Mouse (Mus musculus): Measurements from ENCODE around the gene Intu. TPM values are rescaled to one million over a fixed set of nuclear protein-coding genes. Genes with fewer than 3 reads are reported as not detected.

Intu gene
- polyA plus RNA-seq, 1 experiment from 2014 or later: 4.9 TPM

DNA sequence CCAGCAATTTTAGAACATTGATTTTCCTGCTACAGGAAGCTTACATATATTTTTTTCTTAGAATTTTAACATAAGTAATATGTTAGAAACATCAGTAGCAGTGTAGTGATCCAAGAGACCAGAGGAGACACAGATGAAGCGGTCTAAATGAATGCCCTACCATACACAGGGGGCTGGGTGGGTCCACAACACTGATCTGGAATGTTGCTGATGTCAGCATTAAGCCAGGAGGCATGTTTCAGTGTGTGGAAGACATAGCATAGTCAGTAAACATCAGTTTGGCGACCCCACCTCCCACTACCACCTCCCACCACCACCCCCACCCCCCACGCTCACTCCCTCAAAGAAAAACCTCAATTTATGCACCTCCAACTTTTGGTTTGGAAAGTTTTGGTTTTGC, 11.5 kb upstream of the Intu start:
- 80% methylated on average over 3 of the region's 3 CpGs for WGBS
- Histone ChIP-seq H3K9me3 (replicated peaks) (no peaks in the 10 kb centered on the region), H3K27ac (no peak overlapping the region), H3K4me3 (no peak overlapping the region), H3K36me3 (no peaks in the 10 kb centered on the region), H3K4me1 (0 out of 2 replicates have a peak, but pooled peaks cover 4% of the 10 kb centered on the region), H3K27me3 (ENCODE audit: low read depth, poor library complexity, severe bottlenecking) (no peaks in the 10 kb centered on the region)
- no peak for DNase-seq (ENCODE audit: low spot score)

GRCm38 (mm10) chr3:40520567-40520966, 10.5 kb upstream of the Intu start:
- H3K27ac ChIP-seq: no peak overlapping the region
- no peaks in the 10 kb centered on the region for H3K9me3 ChIP-seq (replicated peaks)
- no peak overlapping the region for H3K4me3 ChIP-seq
- 97% methylated on average over 3 of the region's 3 CpGs for WGBS
- H3K36me3 ChIP-seq: no peaks in the 10 kb centered on the region
- 0 out of 2 replicates have a peak, but pooled peaks cover 4% of the 10 kb centered on the region for H3K4me1 ChIP-seq
- H3K27me3 ChIP-seq (ENCODE audit: low read depth, poor library complexity, severe bottlenecking): no peaks in the 10 kb centered on the region
- no peak for DNase-seq (ENCODE audit: low spot score)

DNA sequence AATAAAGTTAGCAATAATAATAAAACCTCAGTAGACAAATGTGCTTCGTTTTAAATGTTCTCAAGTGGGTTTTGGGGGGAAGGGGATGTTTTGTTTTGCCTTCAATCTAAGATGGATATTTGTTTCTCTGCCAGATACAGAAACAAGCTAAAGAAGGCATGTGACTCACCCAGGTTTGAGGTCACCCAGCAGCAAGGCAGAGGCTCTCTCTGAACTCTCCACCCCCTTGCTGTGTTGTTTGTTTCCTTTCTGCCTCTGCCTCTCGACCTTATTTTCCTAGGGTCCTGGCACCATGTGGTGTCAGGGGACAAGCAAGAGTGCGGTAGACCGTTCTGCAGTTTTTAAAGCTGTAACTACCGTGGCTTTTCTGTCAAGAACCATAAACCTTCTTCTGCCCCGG, 8.6 kb upstream of the Intu start:
- Histone ChIP-seq H3K27me3 (ENCODE audit: low read depth, poor library complexity, severe bottlenecking) (peaks cover 12% of the 10 kb centered on the region), H3K36me3 (no peaks in the 10 kb centered on the region), H3K27ac (no peak overlapping the region), H3K4me1 (0 out of 2 replicates have a peak, but pooled peaks cover 4% of the 10 kb centered on the region), H3K4me3 (no peak overlapping the region), H3K9me3 (replicated peaks) (no peaks in the 10 kb centered on the region)
- WGBS: 40% methylated on average over 6 of the region's 6 CpGs
- DNase-seq (ENCODE audit: low spot score): no peak

DNA sequence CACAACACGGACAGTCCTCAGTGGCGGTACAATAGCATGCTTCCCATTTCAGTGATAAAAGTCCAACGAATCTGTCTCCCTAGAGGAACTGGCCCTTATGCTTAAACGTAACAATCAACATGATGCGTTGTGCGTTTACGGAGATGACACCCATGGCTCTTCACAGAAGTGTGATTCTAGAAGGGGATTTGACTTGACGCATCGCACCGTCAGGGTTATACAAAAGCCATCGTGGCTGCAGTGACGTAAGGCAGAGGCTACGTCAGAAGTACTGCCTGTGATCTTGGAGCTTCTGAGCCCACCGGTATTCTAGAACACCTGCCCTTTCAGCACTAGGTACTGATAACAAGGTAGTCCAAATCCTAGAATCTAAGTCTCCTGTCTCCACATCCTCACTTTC, 8.2 kb upstream of the Intu start:
- peaks cover 16% of the 10 kb centered on the region for H3K27me3 ChIP-seq (ENCODE audit: low read depth, poor library complexity, severe bottlenecking)
- WGBS: 64% methylated on average over 14 of the region's 14 CpGs
- DNase-seq (ENCODE audit: low spot score): no peak
- H3K36me3 ChIP-seq: no peaks in the 10 kb centered on the region
- no peaks in the 10 kb centered on the region for H3K9me3 ChIP-seq (replicated peaks)
- H3K4me1 ChIP-seq: 0 out of 2 replicates have a peak, but pooled peaks cover 4% of the 10 kb centered on the region
- H3K4me3 ChIP-seq: no peak overlapping the region
- no peak overlapping the region for H3K27ac ChIP-seq

DNA sequence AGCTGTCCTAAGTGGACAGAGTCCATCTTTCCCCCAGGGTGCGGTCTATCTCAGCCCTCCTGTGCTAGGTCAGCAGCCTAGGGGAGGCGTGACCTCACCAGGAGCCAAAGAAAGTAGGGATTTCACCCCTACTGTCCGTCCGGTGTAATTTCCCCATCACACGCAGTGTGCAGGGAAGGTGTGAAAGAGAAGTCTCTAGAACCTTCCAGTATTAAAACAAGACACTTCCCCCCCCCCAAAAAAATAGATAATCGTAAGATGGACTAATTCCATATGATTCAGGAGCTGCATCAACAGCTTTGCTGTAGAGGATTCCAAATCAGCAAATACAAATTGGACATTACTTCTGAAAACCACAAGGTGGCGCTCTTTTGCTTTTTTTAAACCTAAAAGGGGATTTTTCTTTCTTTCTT, 7.7 kb upstream of the Intu start:
- 0 out of 2 replicates have a peak, but pooled peaks cover 4% of the 10 kb centered on the region for H3K4me1 ChIP-seq
- H3K36me3 ChIP-seq: no peaks in the 10 kb centered on the region
- H3K9me3 ChIP-seq (replicated peaks): no peaks in the 10 kb centered on the region
- no peak overlapping the region for H3K27ac ChIP-seq
- peak overlapping the region; percentile 8; the same call in 1 of the 2 replicates for H3K4me3 ChIP-seq
- peaks cover 21% of the 10 kb centered on the region for H3K27me3 ChIP-seq (ENCODE audit: low read depth, poor library complexity, severe bottlenecking)
- WGBS: 19% methylated on average over 7 of the region's 7 CpGs
- no peak for DNase-seq (ENCODE audit: low spot score)

DNA sequence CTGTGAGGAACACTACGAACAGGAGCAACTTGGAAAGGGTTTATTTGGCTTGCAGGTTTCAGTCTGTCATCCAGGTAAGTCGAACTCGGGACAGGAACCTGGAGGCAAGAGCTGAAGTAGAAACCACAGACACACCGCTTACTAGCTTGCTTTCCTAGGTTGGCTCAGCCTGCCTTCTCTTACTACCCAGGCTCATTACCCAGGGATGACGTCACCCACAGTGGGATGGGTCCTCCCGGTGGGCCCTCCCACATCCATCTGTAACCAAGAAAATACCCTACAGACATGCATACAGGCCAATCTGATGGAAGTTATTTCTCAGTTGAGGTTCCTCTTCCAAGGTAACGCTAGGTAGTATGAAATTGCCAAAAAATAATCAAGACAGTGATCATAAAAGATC, 6.2 kb upstream of the Intu start:
- no peak overlapping the region for H3K27ac ChIP-seq
- H3K27me3 ChIP-seq (ENCODE audit: low read depth, poor library complexity, severe bottlenecking): peaks cover 36% of the 10 kb centered on the region
- H3K36me3 ChIP-seq: no peaks in the 10 kb centered on the region
- H3K4me1 ChIP-seq: 0 out of 2 replicates have a peak, but pooled peaks cover 4% of the 10 kb centered on the region
- H3K4me3 ChIP-seq: no peak overlapping the region
- 86% methylated on average over 7 of the region's 7 CpGs for WGBS
- DNase-seq (ENCODE audit: low spot score): no peak
- no peaks in the 10 kb centered on the region for H3K9me3 ChIP-seq (replicated peaks)

DNA sequence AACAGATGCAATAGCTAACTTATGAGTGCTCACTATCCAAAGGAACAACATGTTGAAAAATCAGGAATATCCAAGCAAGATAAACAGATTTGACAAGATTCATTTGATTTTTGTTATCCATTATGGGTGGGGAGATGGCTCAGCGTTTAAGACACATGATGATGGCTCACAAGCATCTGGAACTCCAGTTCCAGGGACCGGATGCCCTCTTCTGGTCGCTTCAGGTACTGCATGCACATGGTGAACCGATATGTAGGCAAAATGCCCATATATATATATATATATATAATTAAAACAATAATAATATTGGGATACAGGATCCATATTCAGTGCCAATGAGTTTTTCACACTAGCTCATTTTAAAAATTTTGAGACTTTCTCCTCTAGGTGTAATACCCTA, 5.7 kb upstream of the Intu start:
- 0 out of 2 replicates have a peak, but pooled peaks cover 4% of the 10 kb centered on the region for H3K4me1 ChIP-seq
- no peak overlapping the region for H3K4me3 ChIP-seq
- no peaks in the 10 kb centered on the region for H3K36me3 ChIP-seq
- no peaks in the 10 kb centered on the region for H3K9me3 ChIP-seq (replicated peaks)
- H3K27me3 ChIP-seq (ENCODE audit: low read depth, poor library complexity, severe bottlenecking): peaks cover 39% of the 10 kb centered on the region
- peak; percentile 83 for DNase-seq (ENCODE audit: low spot score)
- WGBS: 25% methylated on average over 4 of the region's 4 CpGs
- H3K27ac ChIP-seq: no peak overlapping the region

GRCm38 (mm10) chr3:40526095-40526494, 5.0 kb upstream of the Intu start:
- Histone ChIP-seq H3K4me1 (peaks cover 8% of the 10 kb centered on the region), H3K9me3 (replicated peaks) (no peaks in the 10 kb centered on the region)
- WGBS: 93% methylated on average over 3 of the region's 3 CpGs

DNA sequence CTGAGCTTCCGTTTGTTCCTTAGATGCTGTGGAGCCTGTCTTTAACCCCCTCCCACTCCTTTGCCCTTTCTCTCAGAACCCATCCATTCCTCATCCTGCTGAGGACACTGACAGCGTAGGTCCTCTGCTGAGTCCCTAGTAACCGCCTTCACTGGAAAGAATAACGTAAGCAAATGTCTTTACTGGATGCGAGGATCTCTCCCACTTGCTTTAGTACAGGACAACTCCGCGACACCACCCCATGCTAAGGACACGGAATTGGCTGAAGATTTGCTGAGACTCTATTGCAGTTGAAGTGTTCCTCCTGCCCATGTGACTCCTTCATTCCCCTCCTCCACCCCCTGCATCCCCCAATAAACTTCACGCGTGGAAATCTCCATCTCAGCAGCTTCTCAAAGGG, 3.9 kb upstream of the Intu start:
- Histone ChIP-seq H3K36me3 (no peaks in the 10 kb centered on the region), H3K27ac (no peak overlapping the region), H3K9me3 (replicated peaks) (no peaks in the 10 kb centered on the region), H3K4me1 (peaks cover 19% of the 10 kb centered on the region), H3K4me3 (no peak overlapping the region), H3K27me3 (ENCODE audit: low read depth, poor library complexity, severe bottlenecking) (peaks cover 58% of the 10 kb centered on the region)
- DNase-seq (ENCODE audit: low spot score): no peak
- WGBS: 55% methylated on average over 10 of the region's 10 CpGs

More at GRCm38 (mm10) chr3:40526095-40526494, 5.0 kb upstream of the Intu start:
- Histone ChIP-seq H3K27ac (no peak overlapping the region), H3K4me3 (no peak overlapping the region), H3K36me3 (no peaks in the 10 kb centered on the region), H3K27me3 (ENCODE audit: low read depth, poor library complexity, severe bottlenecking) (peaks cover 47% of the 10 kb centered on the region)
- DNase-seq (ENCODE audit: low spot score): no peak

DNA sequence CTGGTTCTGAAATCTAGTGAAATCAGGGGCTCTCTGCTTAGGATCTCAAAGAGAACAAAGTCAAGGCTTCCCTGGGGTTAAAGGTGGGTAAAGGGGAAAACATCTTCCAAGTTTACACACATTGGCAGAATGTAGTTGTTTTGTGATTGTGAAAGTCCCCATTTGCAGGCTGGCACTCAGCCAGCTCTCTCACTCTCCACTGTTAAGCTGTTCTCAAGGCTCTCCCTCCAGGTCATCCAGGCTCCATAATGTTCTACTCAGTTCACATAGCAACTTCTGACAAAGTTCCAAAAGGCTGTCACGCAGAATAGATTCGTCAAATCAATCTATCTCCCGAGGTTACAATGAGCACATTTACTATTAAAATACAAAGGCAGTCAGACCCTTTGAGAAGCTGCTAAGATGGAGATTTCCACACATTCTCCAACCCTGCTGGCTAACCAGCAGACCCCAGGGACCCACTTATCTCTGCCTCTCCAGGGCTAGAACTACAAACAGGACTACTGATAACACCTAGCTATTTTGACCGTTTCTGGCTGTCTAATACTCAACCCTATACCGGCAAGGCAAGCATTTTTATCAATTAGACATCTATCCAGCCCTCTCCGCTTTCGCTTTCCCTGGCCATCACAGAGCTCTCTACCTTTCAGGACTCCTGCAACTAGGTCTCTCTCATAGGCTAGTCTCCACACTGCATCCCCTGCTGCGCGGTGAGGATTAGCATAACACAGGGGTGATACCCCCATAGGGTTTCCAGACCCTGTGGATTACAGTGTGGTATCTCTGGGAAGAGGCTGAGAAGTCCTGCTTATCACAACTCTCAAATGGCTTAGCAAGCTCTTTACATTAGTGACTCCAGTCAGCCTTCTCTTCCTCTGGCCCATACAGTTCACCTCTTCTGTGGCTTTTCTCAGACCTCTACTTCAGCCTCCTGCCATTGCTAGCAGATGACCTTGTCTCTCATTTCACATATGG, 2.8 kb upstream of the Intu start:
- Histone ChIP-seq H3K27me3 (ENCODE audit: low read depth, poor library complexity, severe bottlenecking) (peaks cover 68% of the 10 kb centered on the region), H3K36me3 (no peaks in the 10 kb centered on the region), H3K4me3 (no peak overlapping the region), H3K9me3 (replicated peaks) (no peaks in the 10 kb centered on the region), H3K27ac (no peak overlapping the region), H3K4me1 (peaks cover 19% of the 10 kb centered on the region)
- 34% methylated on average over 9 of the region's 9 CpGs for WGBS
- DNase-seq (ENCODE audit: low spot score): no peak

DNA sequence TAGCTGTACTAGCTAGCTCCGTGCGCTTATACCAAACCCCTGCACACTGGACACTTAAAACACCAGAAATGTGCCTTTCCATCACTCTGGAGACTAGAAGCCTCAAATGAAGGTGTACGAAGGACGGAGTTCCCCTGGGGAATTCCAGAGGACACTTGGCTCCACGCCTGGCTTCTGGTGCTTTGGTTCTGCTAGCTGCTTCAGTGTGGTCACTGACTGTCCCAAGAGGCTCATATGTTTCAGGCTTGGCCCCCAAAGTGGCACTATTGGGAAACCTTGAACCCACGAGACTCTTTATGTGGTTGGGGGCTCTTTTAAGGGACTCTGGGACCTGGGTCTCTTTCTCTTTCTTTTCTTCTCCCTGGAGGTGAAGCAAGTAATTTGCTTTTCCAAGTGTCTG, 2.1 kb upstream of the Intu start:
- 78% methylated on average over 6 of the region's 6 CpGs for WGBS
- Histone ChIP-seq H3K27ac (no peak overlapping the region), H3K4me3 (no peak overlapping the region), H3K27me3 (ENCODE audit: low read depth, poor library complexity, severe bottlenecking) (peaks cover 75% of the 10 kb centered on the region), H3K4me1 (peaks cover 19% of the 10 kb centered on the region), H3K36me3 (no peaks in the 10 kb centered on the region), H3K9me3 (replicated peaks) (no peaks in the 10 kb centered on the region)
- no peak for DNase-seq (ENCODE audit: low spot score)

GRCm38 (mm10) chr3:40530845-40531244, 241 bp upstream of the Intu start:
- H3K4me1 ChIP-seq: peaks cover 19% of the 10 kb centered on the region
- no peaks in the 10 kb centered on the region for H3K36me3 ChIP-seq
- no peak overlapping the region for H3K27ac ChIP-seq
- H3K27me3 ChIP-seq (ENCODE audit: low read depth, poor library complexity, severe bottlenecking): peaks cover 86% of the 10 kb centered on the region
- H3K4me3 ChIP-seq: peak overlapping the region; percentile 67
- WGBS: 22% methylated on average over 7 of the region's 7 CpGs
- no peak for DNase-seq (ENCODE audit: low spot score)
- H3K9me3 ChIP-seq (replicated peaks): no peaks in the 10 kb centered on the region

- Histone ChIP-seq H3K27me3 (ENCODE audit: low read depth, poor library complexity, severe bottlenecking) (peaks cover 76% of the 10 kb centered on the region), H3K9me3 (replicated peaks) (no peaks in the 10 kb centered on the region), H3K27ac (no peak overlapping the region), H3K4me3 (peak overlapping the region; percentile 67), H3K36me3 (no peaks in the 10 kb centered on the region), H3K4me1 (peaks cover 19% of the 10 kb centered on the region)
- no peak for DNase-seq (ENCODE audit: low spot score)
- 8% methylated on average over 11 of the region's 11 CpGs for WGBS
Observed at GRCm38 (mm10) chr3:40532256-40532655, 1.2 kb downstream of the Intu start.

Measured in limb, embryonic 10.5 days (tissue).